Mouse (Mus musculus) liver, embryonic 16.5 days (tissue): ENCODE measurements at regions not wholly inside any gene's neighbourhood (a gene's known extent, or its start where the extent isn't known, plus 50 kb on each side); places are given as distances from the start of the nearest gene placed in this dataset.

ENCODE experiments used
- ATAC-seq: fragments of 200-750 bp; cut with Nextera tagmentation; 2 replicates; pipeline ENCODE4 v1.8.0; 2017; ENCODE audit warnings: low read depth, mild to moderate bottlenecking, moderate number of reproducible peaks, moderate library complexity
- H3K27ac ChIP-seq: fragments of 300-500 bp; sonication (generic); 2 replicates; pipeline ENCODE4 v1.5.1; 2014; ENCODE audit warnings: mild to moderate bottlenecking, low read length
- H3K27me3 ChIP-seq: fragments of 300-500 bp; sonication (generic); 2 replicates; pipeline ENCODE4 v1.6.1; 2014; ENCODE audit warnings: low read depth, low read length, mixed read lengths; ENCODE audit not compliant: control insufficient read depth, insufficient read depth
- H3K36me3 ChIP-seq: fragments of 300-500 bp; sonication (generic); 2 replicates; pipeline ENCODE4 v1.6.1; 2014; ENCODE audit warnings: mild to moderate bottlenecking; ENCODE audit not compliant: control insufficient read depth, insufficient read depth
- H3K4me1 ChIP-seq: fragments of 300-500 bp; sonication (generic); 2 replicates; pipeline ENCODE4 v1.6.1; 2014; ENCODE audit warnings: low read depth, low read length, mixed read lengths; ENCODE audit not compliant: control insufficient read depth
- H3K4me2 ChIP-seq: fragments of 300-500 bp; sonication (generic); 2 replicates; pipeline ENCODE4 v1.6.1; 2014; ENCODE audit warnings: low read depth, low read length, mixed read lengths
- H3K4me3 ChIP-seq: fragments of 300-500 bp; sonication (generic); 2 replicates; pipeline ENCODE4 v1.5.1; 2014; ENCODE audit warnings: low read depth, mild to moderate bottlenecking, low read length
- H3K9ac ChIP-seq: fragments of 300-500 bp; sonication (generic); 2 replicates; pipeline ENCODE4 v1.6.1; 2014; ENCODE audit warnings: low read depth, low read length
- H3K9me3 ChIP-seq: fragments of 300-500 bp; sonication (generic); replicated peaks from 2 replicates; pipeline ENCODE4 v1.6.1; 2016; ENCODE audit warnings: low read length; ENCODE audit not compliant: control insufficient read depth
- WGBS: fragments of 180-500 bp; shearing (Covaris S2); extraction: QIAGEN DNeasy Blood & Tissue Kit; methylation state at CpG from one replicate; pipeline ENCODE4 v1.1.7; 2014; ENCODE audit not compliant: insufficient replicate concordance; 5-methylcytosine and 5-hydroxymethylcytosine counted together

- H3K4me3 ChIP-seq: no peak overlapping the region
- H3K4me1 ChIP-seq: no peaks in the 10 kb centered on the region
- no peaks in the 10 kb centered on the region for H3K36me3 ChIP-seq
- H3K9me3 ChIP-seq: no peaks in the 10 kb centered on the region
- WGBS: 47% methylated on average over 3 of the region's 3 CpGs
- no peak for ATAC-seq
- no peak overlapping the region for H3K4me2 ChIP-seq
- no peak overlapping the region for H3K9ac ChIP-seq
- no peaks in the 10 kb centered on the region for H3K27me3 ChIP-seq
- H3K27ac ChIP-seq: no peak overlapping the region
Observed at GRCm38 (mm10) chr7:66593619-66594018, 95.8 kb downstream of the Asb7 start.

- no peak overlapping the region for H3K4me3 ChIP-seq
- ATAC-seq: no peak
- 22% methylated on average over 10 of the region's 10 CpGs for WGBS
- H3K4me1 ChIP-seq: no peaks in the 10 kb centered on the region
- H3K36me3 ChIP-seq: no peaks in the 10 kb centered on the region
- no peak overlapping the region for H3K9ac ChIP-seq
- no peaks in the 10 kb centered on the region for H3K9me3 ChIP-seq
- H3K4me2 ChIP-seq: no peak overlapping the region
- H3K27me3 ChIP-seq: no peaks in the 10 kb centered on the region
- no peak overlapping the region for H3K27ac ChIP-seq
Observed at GRCm38 (mm10) chr7:66591594-66592290, 97.7 kb downstream of the Asb7 start.

- Histone ChIP-seq H3K27me3 (no peaks in the 10 kb centered on the region), H3K4me1 (no peaks in the 10 kb centered on the region), H3K36me3 (no peaks in the 10 kb centered on the region), H3K9ac (no peak overlapping the region), H3K27ac (no peak overlapping the region), H3K4me3 (no peak overlapping the region), H3K4me2 (no peak overlapping the region), H3K9me3 (no peaks in the 10 kb centered on the region)
- 63% methylated on average over 1 of the region's 1 CpGs for WGBS
- ATAC-seq: no peak
Observed at GRCm38 (mm10) chr7:66586511-66586910, 102.9 kb downstream of the Asb7 start.

- H3K4me2 ChIP-seq: no peak overlapping the region
- H3K9ac ChIP-seq: no peak overlapping the region
- no peaks in the 10 kb centered on the region for H3K4me1 ChIP-seq
- no peaks in the 10 kb centered on the region for H3K27me3 ChIP-seq
- no peak for ATAC-seq
- H3K9me3 ChIP-seq: no peaks in the 10 kb centered on the region
- no peak overlapping the region for H3K4me3 ChIP-seq
- WGBS: 25% methylated on average over 2 of the region's 2 CpGs
- H3K27ac ChIP-seq: no peak overlapping the region
- no peaks in the 10 kb centered on the region for H3K36me3 ChIP-seq
Observed at GRCm38 (mm10) chr7:66580687-66581151, 108.7 kb downstream of the Asb7 start.

GRCm38 (mm10) chr7:66576261-66576660, 113.1 kb downstream of the Asb7 start:
- Histone ChIP-seq H3K4me1 (no peaks in the 10 kb centered on the region), H3K36me3 (no peaks in the 10 kb centered on the region), H3K9me3 (no peaks in the 10 kb centered on the region), H3K4me3 (no peak overlapping the region), H3K27me3 (no peaks in the 10 kb centered on the region), H3K4me2 (no peak overlapping the region), H3K9ac (no peak overlapping the region), H3K27ac (no peak overlapping the region)
- no peak for ATAC-seq
- WGBS: 60% methylated on average over 7 of the region's 7 CpGs

- H3K36me3 ChIP-seq: no peaks in the 10 kb centered on the region
- H3K27ac ChIP-seq: no peak overlapping the region
- WGBS: 50% methylated on average over 5 of the region's 5 CpGs
- H3K4me2 ChIP-seq: no peak overlapping the region
- no peaks in the 10 kb centered on the region for H3K27me3 ChIP-seq
- H3K9me3 ChIP-seq: no peaks in the 10 kb centered on the region
- H3K9ac ChIP-seq: no peak overlapping the region
- H3K4me3 ChIP-seq: no peak overlapping the region
- ATAC-seq: no peak
- no peaks in the 10 kb centered on the region for H3K4me1 ChIP-seq
Observed at GRCm38 (mm10) chr7:66571451-66571850, 117.9 kb downstream of the Asb7 start.

GRCm38 (mm10) chr7:66547694-66548093, 120.4 kb upstream of the Aldh1a3 start:
- Histone ChIP-seq H3K36me3 (no peaks in the 10 kb centered on the region), H3K27me3 (no peaks in the 10 kb centered on the region), H3K9ac (no peak overlapping the region), H3K4me2 (no peak overlapping the region), H3K4me1 (peaks cover 3% of the 10 kb centered on the region), H3K27ac (no peak overlapping the region), H3K4me3 (no peak overlapping the region), H3K9me3 (no peaks in the 10 kb centered on the region)
- 21% methylated on average over 11 of the region's 11 CpGs for WGBS
- no peak for ATAC-seq

GRCm38 (mm10) chr7:66545184-66545583, 117.9 kb upstream of the Aldh1a3 start:
- no peak overlapping the region for H3K9ac ChIP-seq
- no peak overlapping the region for H3K4me3 ChIP-seq
- ATAC-seq: 0 out of 2 replicates have a peak, but pooled peaks have one; percentile 50
- H3K4me2 ChIP-seq: no peak overlapping the region
- no peaks in the 10 kb centered on the region for H3K36me3 ChIP-seq
- H3K27ac ChIP-seq: no peak overlapping the region
- no peaks in the 10 kb centered on the region for H3K27me3 ChIP-seq
- WGBS: 58% methylated on average over 9 of the region's 9 CpGs
- peaks cover 3% of the 10 kb centered on the region for H3K4me1 ChIP-seq
- H3K9me3 ChIP-seq: no peaks in the 10 kb centered on the region

- Histone ChIP-seq H3K4me2 (no peak overlapping the region), H3K27ac (no peak overlapping the region), H3K4me1 (peaks cover 3% of the 10 kb centered on the region), H3K4me3 (no peak overlapping the region), H3K9ac (no peak overlapping the region), H3K27me3 (no peaks in the 10 kb centered on the region), H3K9me3 (no peaks in the 10 kb centered on the region), H3K36me3 (no peaks in the 10 kb centered on the region)
- ATAC-seq: no peak
- WGBS: 59% methylated on average over 11 of the region's 11 CpGs
Observed at GRCm38 (mm10) chr7:66544352-66545053, 117.2 kb upstream of the Aldh1a3 start.
